Mouse (Mus musculus): ENCODE measurements around the gene Prx.

Prx gene

DNA sequence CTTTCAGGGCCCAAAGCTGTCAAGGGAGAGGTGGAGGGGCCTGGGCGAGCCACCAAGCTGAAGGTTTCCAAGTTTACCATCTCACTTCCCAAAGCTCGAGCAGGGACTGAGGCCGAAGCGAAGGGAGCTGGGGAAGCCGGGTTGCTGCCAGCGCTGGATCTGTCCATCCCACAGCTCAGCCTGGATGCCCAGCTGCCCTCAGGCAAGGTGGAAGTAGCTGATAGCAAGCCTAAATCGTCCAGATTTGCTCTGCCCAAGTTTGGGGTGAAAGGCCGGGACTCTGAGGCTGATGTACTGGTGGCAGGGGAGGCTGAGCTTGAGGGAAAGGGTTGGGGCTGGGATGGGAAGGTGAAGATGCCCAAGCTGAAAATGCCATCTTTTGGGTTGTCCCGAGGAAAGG lies 19.2 kb downstream of the Prx start:
- ATAC-seq (ENCODE audit: insufficient number of reproducible peaks, low FRiP score, low TSS enrichment) = no peak

DNA sequence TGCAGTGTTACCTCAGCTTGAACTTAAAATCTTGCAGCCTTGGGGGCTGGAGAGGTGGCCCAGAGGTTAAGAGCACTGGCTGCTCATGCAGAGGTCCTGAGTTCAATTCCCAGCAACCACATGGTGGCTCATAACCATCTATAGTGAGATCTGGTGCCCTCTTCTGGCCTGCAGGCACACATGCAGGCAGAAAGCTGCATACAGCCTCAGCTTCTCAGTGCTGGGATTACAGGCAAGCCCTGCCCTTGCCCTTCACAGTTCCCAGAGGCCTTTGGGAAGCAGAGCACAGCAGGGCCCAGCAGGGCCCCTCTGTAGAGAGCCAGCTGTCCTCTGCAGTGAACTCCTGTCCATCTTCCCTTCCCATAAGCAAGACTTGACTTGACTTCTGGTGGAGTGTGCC lies 21.0 kb downstream of the Prx start:
- no peak for ATAC-seq (ENCODE audit: insufficient number of reproducible peaks, low FRiP score, low TSS enrichment)

DNA sequence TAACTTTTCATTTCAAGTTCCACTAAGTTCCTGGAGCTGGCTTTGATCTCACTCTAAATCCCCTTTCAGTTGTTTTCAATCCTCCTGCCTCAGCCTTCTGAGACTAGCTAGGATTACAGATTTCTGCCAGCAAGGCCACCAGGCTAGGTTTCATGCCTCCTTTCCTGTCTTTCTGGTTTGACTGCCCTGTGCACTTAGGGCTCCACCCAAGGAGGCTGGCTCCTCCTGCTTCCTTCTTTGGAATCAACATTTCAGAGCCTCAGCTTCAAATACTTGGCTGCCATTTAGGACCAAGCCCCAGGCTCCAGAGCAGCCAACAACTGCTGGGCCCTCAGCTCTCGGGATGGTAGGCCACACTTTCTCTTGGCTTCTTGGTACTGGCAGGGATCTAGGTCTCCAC lies 21.5 kb downstream of the Prx start:
- ATAC-seq (ENCODE audit: insufficient number of reproducible peaks, low FRiP score, low TSS enrichment) = no peak

DNA sequence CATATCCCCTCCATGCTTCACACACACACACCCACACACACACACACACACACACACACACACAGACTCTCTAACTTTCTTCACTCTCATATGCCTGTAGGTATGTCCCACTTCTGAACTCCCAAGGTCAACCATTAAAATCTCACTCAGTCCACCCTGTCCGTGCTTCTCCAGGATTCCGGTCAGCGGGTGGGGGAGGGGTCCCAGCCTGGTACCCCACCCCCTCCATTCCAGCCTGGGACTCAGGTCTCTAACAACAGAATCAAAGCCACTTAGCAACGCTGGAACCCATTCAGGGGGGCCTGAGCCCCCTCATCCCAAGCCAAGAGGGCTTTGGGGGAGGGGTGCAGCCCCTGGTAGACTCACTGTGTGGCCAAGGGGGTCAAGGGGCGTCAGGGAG lies 23.8 kb downstream of the Prx start, which contains the start of gene Hipk4:
Gene Hipk4, plus strand, starts transcription at position 301 of the 400 bp plus-strand sequence.
- ATAC-seq (ENCODE audit: insufficient number of reproducible peaks, low FRiP score, low TSS enrichment) = no peak

DNA sequence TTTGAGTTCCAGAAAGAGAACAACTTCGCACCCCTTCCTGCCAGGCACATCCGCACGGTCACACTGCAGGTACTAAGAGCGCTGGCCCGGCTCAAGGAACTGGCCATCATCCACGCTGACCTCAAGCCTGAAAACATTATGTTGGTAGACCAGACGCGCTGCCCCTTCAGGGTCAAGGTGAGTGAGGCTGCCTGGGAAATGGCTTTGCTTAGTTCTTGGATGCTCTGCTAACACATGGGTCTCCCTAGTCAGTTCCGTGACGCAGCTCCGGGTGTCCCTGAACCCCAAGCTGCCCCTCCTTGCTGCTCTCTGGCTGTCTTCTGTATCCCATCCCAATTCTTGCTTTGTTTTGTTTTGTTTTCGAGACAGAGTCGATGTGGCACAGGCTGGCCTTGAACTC lies 24.7 kb downstream of the Prx start:
- ATAC-seq (ENCODE audit: insufficient number of reproducible peaks, low FRiP score, low TSS enrichment) = no peak

DNA sequence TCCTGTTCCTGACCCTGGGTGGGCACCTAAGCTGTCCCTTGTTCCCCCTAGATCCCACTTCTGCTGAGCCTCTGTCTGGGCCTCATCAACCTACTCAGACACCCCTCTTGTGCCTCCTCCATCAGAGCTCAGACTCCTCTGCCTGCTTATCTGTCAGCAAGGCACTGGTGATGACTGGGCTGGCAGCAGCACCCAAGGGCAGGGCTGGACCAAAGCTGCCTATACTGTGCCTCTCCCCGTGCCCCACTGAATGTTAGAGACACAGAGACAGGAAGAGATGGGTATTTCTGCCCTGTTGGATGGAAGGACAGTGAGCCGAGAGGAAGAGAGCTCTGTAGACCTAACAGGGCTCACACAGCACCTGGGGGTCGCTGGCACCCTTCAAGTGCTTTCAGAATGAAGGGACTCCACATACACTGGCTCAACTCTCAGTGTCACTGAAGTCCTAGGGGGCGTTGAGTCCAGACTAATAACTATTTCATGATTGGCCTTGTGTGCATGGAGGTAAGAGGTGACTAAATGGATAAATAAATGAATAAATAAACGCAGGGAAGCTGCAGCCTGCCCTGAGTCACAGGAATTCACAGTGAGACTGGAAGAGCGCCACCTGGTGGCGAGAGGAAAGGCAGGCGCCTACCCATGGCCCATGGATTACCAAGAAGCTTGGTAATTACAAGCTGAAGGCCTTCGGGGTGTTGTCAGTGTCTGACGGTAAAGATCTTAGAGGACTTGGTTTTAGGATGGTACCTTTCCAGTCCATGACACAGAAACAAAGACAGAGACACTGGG lies 27.1 kb downstream of the Prx start:
- peak; percentile 67; the same call in 1 of the 2 replicates for ATAC-seq (ENCODE audit: insufficient number of reproducible peaks, low FRiP score, low TSS enrichment)

DNA sequence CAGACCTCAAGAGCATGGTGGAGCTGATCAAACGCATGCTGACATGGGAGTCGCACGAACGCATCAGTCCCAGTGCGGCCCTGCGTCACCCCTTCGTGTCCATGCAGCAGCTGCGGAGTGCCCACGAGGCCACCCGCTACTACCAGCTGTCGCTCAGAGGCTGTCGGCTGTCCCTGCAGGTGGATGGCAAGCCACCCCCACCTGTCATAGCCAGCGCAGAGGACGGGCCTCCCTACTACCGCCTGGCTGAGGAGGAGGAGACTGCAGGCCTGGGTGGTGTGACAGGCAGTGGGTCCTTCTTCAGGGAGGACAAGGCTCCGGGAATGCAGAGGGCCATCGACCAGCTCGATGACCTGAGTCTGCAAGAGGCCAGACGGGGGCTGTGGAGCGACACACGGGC lies 29.9 kb downstream of the Prx start:
- no peak for ATAC-seq (ENCODE audit: insufficient number of reproducible peaks, low FRiP score, low TSS enrichment)

DNA sequence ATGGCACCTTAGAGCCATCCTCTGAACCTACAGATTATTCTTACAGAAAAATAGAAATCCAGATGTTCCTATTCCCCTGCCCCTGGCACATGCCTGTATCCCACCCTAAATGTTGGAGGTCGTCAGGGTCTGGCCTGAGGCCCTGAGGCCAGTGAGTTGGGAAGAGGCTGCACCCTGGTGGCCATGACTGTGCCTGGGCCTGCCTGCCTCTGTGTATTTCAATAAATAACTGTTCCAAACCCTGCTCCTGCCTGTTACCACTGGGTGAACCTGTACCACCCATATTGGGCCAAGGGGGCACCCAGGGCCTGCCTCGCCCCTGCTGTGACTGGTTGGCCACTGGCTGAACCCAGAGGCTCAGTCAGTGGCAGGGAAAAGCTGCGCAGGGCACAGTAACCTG lies 31.8 kb downstream of the Prx start:
- no peak for ATAC-seq (ENCODE audit: insufficient number of reproducible peaks, low FRiP score, low TSS enrichment)

DNA sequence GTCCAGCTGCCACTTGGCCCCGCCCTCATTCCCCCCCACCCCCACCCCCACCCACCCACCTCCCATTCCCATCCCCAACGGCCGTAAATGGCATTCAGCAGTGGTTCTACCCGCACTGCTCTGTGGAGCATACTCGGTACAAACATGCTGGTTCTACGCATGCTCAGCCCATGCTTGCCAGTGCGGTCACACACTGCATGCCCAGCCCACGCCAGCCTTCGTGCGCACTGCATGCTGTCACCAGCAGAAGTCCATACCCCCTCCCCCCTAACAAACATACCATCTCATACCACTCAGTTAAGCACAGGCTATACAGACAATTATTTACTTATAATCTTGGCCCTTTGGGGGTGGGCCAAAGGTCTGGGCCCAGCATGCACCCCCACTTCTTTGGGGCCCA lies 32.6 kb downstream of the Prx start:
- no peak for ATAC-seq (ENCODE audit: insufficient number of reproducible peaks, low FRiP score, low TSS enrichment)

DNA sequence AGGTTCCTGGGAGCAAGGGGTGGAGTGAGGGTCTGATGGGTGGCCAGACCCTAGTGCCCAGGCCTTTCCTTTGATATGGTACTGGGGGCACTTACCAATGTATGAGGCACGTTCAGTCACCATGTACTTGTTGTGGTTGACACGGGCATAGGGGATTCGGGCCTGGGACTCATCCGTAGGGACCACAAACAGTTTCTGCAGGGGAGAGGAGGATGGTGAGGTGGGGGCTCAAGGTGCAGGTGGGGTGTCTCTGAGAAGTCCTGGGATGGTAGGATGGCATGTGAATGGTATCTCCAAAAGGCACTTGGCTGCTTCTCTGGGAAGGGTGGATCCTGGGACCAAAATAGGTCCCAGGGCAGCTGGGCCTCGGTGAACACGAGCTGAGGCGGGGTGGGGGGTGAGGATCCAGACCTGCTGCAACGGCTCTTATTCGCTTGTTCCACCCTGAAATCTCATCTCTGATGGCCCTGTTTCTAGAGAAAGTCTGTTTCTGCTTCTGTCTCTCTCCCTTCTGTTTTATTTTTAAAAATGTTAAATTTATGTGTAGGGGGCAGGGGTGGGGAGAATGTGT lies 33.4 kb downstream of the Prx start:
- ATAC-seq (ENCODE audit: insufficient number of reproducible peaks, low FRiP score, low TSS enrichment) = no peak

DNA sequence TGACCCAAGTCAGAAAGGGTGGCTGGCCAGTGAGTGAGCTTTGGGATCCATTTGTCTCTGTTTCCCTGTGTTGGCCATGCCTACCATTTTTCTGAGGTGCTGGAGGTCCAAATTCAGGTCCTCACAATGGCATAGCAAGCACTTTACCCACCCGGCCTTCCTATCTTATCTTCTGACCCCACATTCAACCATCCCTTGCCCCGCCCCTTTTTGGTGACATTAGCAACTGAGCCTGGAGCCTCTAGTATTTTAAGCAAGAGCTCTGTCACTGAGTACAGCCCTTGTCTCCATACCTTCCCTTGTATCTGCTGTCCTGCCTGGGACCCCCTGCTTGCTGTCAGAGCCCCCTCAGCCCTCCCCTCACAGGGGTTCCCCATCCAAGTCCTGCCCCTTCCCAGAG lies 36.3 kb downstream of the Prx start:
- no peak for ATAC-seq (ENCODE audit: insufficient number of reproducible peaks, low FRiP score, low TSS enrichment)

DNA sequence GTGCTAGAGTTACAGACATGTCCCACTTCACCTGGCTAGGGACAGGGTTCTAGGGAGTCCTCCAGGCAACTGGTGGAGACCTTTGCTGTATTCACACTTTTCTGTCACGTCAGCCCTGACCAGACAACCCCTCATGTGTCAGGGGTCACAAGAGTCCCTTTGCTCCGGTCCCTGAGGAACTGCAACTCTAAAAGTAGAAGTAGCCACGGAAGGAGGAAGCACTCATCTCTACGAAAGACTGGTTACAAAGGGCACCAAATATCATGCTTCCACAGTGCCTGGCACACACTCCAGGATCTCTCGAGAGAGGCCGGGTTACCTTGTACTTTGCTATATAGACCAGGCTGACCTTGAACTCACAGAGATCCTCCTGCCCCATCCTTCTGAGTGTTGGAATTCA lies 37.5 kb downstream of the Prx start:
- no peak for ATAC-seq (ENCODE audit: insufficient number of reproducible peaks, low FRiP score, low TSS enrichment)

DNA sequence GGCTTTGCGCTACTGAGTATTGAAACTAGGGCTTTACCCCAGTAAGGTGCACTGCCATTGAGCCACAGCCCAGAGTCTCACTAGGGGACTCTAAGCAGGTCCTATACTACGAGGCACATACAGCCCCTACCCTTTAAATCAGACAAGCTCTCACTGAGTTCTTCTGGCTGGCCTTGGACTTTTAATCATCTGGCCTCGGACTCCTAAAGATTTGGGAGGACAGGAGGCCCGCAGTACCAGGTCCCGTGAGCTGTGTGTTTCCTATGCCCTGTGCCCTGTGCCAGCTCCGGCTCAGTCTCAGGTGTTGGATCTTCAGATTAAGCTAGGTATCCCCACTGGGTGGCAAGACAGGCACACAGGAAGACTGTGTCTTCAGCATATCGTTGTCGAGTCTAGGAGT lies 38.9 kb downstream of the Prx start:
- ATAC-seq (ENCODE audit: insufficient number of reproducible peaks, low FRiP score, low TSS enrichment) = no peak

DNA sequence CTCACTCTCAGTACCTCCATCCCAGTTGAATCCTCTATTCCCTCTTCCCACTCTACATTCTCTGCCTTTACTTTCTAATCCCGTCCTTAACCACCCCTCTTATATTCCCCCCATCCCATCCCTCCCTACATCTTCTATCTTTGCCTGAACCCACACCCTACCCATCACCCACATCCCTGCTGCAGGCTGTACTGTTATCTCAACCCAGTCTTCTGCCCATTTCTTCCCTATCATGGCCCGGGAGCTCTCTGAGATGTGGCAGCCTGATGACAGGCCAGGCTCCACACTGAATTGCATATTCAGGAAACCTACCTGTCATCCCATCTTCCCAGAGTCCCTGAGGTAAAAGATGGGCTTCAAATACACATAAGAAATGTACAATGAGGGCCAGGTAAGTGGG lies 39.7 kb downstream of the Prx start:
- no peak for ATAC-seq (ENCODE audit: insufficient number of reproducible peaks, low FRiP score, low TSS enrichment)

DNA sequence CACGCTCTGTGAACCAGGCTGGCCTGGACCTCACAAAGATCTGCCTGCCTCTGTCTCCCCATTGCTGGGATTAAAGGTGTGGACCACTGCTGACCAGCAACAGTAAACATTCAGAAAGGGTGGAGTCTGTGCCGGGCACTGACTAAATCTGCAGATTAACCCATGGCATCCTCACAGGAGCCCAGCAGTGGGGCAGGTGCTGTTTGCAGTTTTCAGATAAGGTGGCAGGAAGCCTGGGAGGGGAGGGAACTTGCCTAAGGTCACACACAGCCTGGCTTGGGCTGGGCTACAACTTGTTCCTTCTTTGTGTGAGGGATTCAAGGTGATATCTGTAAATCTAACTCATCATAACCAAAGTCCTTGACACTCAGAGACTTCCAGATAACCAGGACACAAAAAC lies 41.4 kb downstream of the Prx start:
- no peak for ATAC-seq (ENCODE audit: insufficient number of reproducible peaks, low FRiP score, low TSS enrichment)

DNA sequence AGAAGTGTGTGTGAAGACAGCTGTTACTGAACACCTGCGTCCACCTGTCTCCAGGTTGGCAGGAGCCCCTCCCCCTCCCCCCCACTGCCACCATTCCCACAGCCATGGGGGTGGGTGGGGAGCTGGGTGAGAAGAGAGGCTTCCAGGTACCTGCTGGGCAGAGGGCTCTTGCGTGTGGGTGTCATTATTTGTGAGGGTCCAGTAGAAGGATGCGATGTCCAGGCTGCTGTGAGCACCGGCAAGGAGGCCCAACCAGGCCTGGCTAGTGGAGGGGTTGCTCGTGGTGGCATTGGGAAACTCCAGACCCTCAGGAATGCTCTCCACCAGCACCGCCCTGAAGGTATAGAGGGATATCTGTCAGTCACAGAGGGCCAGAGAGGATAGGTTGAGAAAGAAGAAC lies 41.8 kb downstream of the Prx start:
- no peak for ATAC-seq (ENCODE audit: insufficient number of reproducible peaks, low FRiP score, low TSS enrichment)

DNA sequence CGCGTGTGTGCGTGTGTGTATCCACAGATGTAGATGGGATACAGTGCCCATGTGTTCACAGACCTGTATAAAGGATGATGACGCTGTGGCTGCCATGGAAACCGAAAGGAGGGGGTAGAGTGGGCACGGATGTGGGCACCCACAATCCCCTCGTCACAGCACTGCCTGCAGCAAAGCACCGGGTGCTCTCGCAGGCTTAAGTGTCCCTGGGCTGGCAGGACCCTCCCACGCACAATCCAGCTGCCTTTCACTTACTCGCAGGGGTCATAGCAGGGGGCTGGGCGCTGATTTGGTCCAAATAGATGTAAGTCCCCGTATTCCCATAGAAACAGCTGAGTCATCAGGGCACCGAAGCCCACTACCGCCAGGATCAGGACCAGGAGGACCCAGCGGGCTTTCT lies 42.3 kb downstream of the Prx start:
- no peak for ATAC-seq (ENCODE audit: insufficient number of reproducible peaks, low FRiP score, low TSS enrichment)

DNA sequence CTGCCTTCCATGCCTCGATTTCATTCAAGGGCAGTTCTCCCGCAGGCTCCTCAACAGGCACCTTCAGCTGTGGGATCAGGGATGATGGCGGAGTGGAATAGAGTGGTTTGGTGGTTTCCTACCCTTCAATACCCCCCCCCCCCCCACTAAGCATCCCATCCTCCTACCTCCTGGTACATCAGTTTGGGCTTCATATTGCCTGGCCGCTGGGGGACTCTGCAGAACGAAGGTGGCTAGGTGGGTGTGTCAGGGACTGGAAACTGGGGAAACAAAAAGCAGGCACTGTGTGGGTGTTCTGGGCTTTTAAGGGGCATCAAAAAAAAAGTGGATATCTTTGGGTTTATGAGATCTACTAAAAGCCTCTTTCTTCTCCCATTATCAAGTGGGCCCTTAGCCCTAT lies 42.8 kb downstream of the Prx start:
- ATAC-seq (ENCODE audit: insufficient number of reproducible peaks, low FRiP score, low TSS enrichment) = no peak

DNA sequence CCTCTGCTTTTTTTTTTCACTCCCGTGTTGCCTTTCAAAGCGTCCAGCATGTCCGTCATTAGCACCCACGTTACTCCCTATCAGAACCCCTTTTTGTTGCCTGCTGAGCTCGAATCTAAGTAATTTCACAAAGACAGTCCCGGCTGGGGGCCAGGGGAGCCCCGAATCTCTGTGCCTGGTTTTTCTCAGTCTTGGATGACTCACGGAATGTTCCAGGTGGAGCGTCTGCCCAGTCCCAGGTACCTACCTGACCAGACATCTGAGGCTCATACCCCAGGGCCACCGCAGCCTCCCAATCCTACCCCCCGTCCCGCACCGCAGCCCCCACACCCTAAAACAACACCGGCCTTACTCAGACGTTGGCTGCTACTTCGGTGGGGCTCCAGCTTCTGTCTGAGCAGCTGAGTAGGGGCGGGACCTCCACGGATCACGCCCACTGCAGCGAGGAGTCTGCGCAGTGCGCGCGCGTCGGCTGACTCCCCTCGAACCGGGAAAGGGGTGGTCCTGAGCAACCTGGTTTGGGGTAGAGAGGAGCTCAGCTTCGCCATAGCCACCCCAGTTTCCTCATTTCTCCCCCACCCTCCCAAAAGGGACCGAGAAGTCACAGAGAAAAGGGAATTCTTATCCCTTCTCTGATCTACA lies 43.4 kb downstream of the Prx start:
- ATAC-seq (ENCODE audit: insufficient number of reproducible peaks, low FRiP score, low TSS enrichment) = peak; percentile 85; the same call in 1 of the 2 replicates

DNA sequence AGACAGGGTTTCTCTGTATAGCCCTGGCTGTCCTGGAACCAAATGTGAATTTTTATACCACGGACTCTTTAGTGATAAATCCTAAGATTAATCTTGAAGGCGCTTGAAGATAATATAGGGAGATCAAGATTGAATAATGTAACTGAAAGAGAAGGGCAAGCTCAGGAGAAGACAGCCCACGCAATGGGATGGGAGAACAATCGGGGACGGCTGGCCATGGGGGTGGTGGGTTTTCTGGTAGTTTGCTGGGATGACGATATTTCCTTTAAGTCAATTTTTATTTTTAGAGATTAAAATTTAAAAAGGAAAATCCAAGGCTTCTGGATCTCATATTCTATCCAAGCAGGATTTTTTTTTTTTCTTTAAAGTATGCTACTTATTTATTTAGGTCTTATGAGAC lies 43.9 kb downstream of the Prx start:
- no peak for ATAC-seq (ENCODE audit: insufficient number of reproducible peaks, low FRiP score, low TSS enrichment)

DNA sequence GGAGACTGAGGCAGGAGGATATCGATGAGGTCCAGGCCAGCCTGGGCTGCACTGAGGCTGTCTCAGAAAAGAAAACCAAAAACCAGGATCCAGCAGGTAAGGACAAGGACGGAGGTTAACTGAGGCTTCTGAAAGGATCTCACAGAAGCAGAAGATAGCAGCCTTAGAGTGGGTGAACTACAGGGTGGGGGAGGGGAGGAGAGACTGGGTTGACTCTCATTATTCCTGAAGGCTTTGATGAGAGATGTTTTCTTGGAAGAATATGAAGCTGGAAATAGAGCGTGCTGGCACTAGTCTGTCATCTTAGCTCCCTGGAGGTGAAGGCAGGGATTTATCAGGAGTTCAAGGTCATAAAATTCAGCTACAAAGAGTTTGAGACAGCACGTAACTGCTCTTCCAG lies 44.7 kb downstream of the Prx start:
- ATAC-seq (ENCODE audit: insufficient number of reproducible peaks, low FRiP score, low TSS enrichment) = no peak

Measured in cerebellum, adult (tissue).